Mouse (Mus musculus) heart, postnatal 4 days (tissue): ENCODE measurements around the gene Tmem200c. TPM values are rescaled to one million over a fixed set of nuclear protein-coding genes. Genes with fewer than 3 reads are reported as not detected.

ENCODE experiments used
- total RNA-seq, 2 experiments: library from RNA; stranded (reverse); gene quantifications; 2 replicates each; pipeline ENCODE4 v1.2.3; 2021

The Tmem200c gene
- total RNA-seq, 2 experiments from 2014 or later, result not detected

Other genes with a start within 250 kb of the Tmem200c start
- gene Epb41l3, start 249.1 kb downstream of the Tmem200c start, total RNA-seq, result 10 to 100 TPM; 55.1 to 58.5 TPM